Mouse (Mus musculus): ENCODE measurements at regions not wholly inside any gene's neighbourhood (a gene's known extent, or its start where the extent isn't known, plus 50 kb on each side); places are given as distances from the start of the nearest gene placed in this dataset.
A peak's percentile ranks its signal among the peaks of the same experiment; 100 is the strongest.

- DNase-seq (ENCODE audit: low spot score in 2 of 2), result no peak
Measured at GRCm38 (mm10) chr2:105454353-105454752, 55.2 kb upstream of the Rcn1 start.

- DNase-seq (ENCODE audit: low spot score in 2 of 2), result no peak
Measured at GRCm38 (mm10) chr2:105454836-105455235, 55.7 kb upstream of the Rcn1 start.

GRCm38 (mm10) chr2:105458643-105459042 lies 59.5 kb upstream of the Rcn1 start:
- no peak for DNase-seq (ENCODE audit: low spot score in 2 of 2)

- no peak for DNase-seq (ENCODE audit: low spot score in 2 of 2)
Measured at GRCm38 (mm10) chr2:105459512-105459911, 60.4 kb upstream of the Rcn1 start.

- no peak for DNase-seq (ENCODE audit: low spot score in 2 of 2)
Measured at GRCm38 (mm10) chr2:105465630-105466029, 66.5 kb upstream of the Rcn1 start.

GRCm38 (mm10) chr2:105468930-105469329 lies 69.8 kb upstream of the Rcn1 start:
- DNase-seq (ENCODE audit: low spot score in 2 of 2), result peak; percentile 67 to 68

GRCm38 (mm10) chr2:105476028-105476677 lies 77.0 kb upstream of the Rcn1 start:
- DNase-seq (ENCODE audit: low spot score in 2 of 2), result no peak

- DNase-seq (ENCODE audit: low spot score in 2 of 2), result no peak
Measured at GRCm38 (mm10) chr2:105481990-105482592, 83.0 kb upstream of the Rcn1 start.

GRCm38 (mm10) chr2:105484496-105484895 lies 85.4 kb upstream of the Rcn1 start:
- DNase-seq (ENCODE audit: low spot score in 2 of 2), result no peak

GRCm38 (mm10) chr2:105485286-105485685 lies 86.2 kb upstream of the Rcn1 start:
- no peak for DNase-seq (ENCODE audit: low spot score in 2 of 2)

- DNase-seq (ENCODE audit: low spot score in 2 of 2), result no peak
Measured at GRCm38 (mm10) chr2:105495796-105496195, 96.7 kb upstream of the Rcn1 start.

- no peak for DNase-seq (ENCODE audit: low spot score in 2 of 2)
Measured at GRCm38 (mm10) chr2:105504197-105504596, 105.1 kb upstream of the Rcn1 start.

- no peak for DNase-seq (ENCODE audit: low spot score in 2 of 2)
Measured at GRCm38 (mm10) chr2:105505554-105505953, 106.4 kb upstream of the Rcn1 start.

- DNase-seq (ENCODE audit: low spot score in 2 of 2), result no peak
Measured at GRCm38 (mm10) chr2:105507160-105507559, 108.0 kb upstream of the Rcn1 start.

- no peak for DNase-seq (ENCODE audit: low spot score in 2 of 2)
Measured at GRCm38 (mm10) chr2:105510816-105511215, 111.7 kb upstream of the Rcn1 start.

GRCm38 (mm10) chr2:105511690-105512089 lies 112.6 kb upstream of the Rcn1 start:
- no peak for DNase-seq (ENCODE audit: low spot score in 2 of 2)

- DNase-seq (ENCODE audit: low spot score in 2 of 2), result no peak
Measured at GRCm38 (mm10) chr2:105514226-105514625, 115.1 kb upstream of the Rcn1 start.

- no peak for DNase-seq (ENCODE audit: low spot score in 2 of 2)
Measured at GRCm38 (mm10) chr2:105514881-105515280, 115.8 kb upstream of the Rcn1 start.

- no peak for DNase-seq (ENCODE audit: low spot score in 2 of 2)
Measured at GRCm38 (mm10) chr2:105515326-105515725, 116.2 kb upstream of the Rcn1 start.

- no peak for DNase-seq (ENCODE audit: low spot score in 2 of 2)
Measured at GRCm38 (mm10) chr2:105516267-105517133, 117.4 kb upstream of the Rcn1 start.

GRCm38 (mm10) chr2:105521841-105522240 lies 122.7 kb upstream of the Rcn1 start:
- DNase-seq (ENCODE audit: low spot score in 2 of 2), result no peak

GRCm38 (mm10) chr2:105523297-105523802 lies 124.2 kb upstream of the Rcn1 start:
- DNase-seq (ENCODE audit: low spot score in 2 of 2), result peak; percentile 68 to 69

Data from layer of hippocampus, postnatal 10 days (tissue).